Mouse (Mus musculus) C3H10T1/2 (cell line): ENCODE measurements around the gene Vmn1r185. TPM values are rescaled to one million over a fixed set of nuclear protein-coding genes. Genes with fewer than 3 reads are reported as not detected.

ENCODE experiments used
- polyA plus RNA-seq, 2 experiments: library from polyadenylated mRNA; unstranded; fragments of >200 nt; fragmentation: generic; extraction: Trizol; gene quantifications; one replicate each; pipeline ENCODE4 v1.2.1; 2012; ENCODE audit warnings: missing spikeins in 2 of 2

Gene Vmn1r185
- polyA plus RNA-seq = not detected

DNA sequence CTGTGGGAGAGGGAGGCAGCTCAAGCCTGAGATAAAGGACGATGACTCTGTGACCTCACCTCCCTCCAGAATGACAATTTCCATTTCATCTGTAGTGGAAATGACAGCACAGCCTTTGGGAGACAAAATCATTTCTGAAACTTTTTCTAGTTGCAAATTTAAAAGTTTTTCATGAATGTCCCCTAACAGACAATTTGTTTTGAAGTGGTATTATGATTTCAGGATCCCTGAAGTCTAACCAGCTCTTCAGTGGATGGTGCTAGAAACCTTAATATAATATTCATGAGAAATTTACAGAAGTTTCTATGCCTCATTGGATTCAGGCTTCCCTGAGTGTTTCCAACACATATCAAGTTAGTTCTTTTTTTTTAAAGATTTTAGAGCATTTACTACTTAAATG, at the start of gene Vmn1r185:
Gene Vmn1r185, minus strand, starts transcription at position 101 of the 400 bp plus-strand sequence.

Other genes with a start within 250 kb of the Vmn1r185 start
- gene Nlrp9c, start 214.8 kb downstream of the Vmn1r185 start, polyA plus RNA-seq = not detected
- not detected for gene Nlrp4a, start 183.4 kb downstream of the Vmn1r185 start, polyA plus RNA-seq
- not detected for gene Nlrp9a, start 83.4 kb downstream of the Vmn1r185 start, polyA plus RNA-seq
- gene Cyp2b23, start 68.0 kb upstream of the Vmn1r185 start, polyA plus RNA-seq = not detected
- gene Cyp2b19, start 138.7 kb upstream of the Vmn1r185 start, polyA plus RNA-seq = not detected
- not detected for gene Cyp2g1, start 190.4 kb upstream of the Vmn1r185 start, polyA plus RNA-seq
- not detected for gene Cyp2a5, start 216.8 kb upstream of the Vmn1r185 start, polyA plus RNA-seq